Mouse (Mus musculus) liver, adult (tissue): ENCODE data around the gene Epb41l4b.

Experiments used
- GATA4 ChIP-seq: IDR thresholded peaks from 2 replicates; pipeline ENCODE4 v1.6.1; 2014; ENCODE audit warnings: mild to moderate bottlenecking, low read length; ENCODE audit not compliant: insufficient replicate concordance

Epb41l4b gene

DNA sequence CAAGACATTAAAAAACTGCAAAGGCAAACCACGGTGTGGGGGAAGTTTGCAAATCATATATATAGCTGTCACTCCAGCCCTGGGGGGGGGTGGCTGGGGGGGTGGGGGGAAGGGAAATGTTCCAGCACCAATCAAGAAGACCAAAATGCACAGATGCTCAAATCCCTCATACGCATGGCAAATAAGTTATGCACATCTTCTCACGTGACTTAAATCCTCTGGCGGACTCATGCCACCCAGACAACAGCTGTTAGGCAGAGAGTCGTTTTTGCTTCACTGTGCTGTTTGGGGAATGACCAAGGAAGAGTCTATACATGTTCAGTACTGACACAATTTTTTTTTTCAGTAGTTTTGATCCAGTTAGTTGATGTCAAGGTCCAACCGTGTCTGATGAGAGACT is 37.9 kb downstream of the Epb41l4b start:
- no peak for TF ChIP-seq GATA4

DNA sequence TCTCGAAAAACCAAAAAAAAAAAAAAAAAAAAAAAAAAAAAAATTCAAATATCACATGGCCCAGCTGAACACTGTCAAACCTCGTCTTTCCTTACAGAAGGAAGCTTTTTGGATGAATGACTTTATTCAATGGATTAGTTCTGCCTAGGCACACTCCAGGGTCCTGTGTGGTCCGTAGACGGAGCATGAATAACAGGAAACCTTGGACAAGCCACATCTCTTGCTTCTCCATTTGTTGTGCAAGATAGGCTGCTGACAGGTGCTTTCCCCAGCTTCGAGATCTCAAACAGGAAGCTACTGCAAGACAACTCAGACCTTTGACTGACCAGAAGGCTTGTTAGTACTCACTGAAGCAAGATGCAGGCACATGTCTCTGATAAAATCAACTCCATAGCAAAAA is 39.4 kb downstream of the Epb41l4b start:
- TF ChIP-seq GATA4 = no peak

DNA sequence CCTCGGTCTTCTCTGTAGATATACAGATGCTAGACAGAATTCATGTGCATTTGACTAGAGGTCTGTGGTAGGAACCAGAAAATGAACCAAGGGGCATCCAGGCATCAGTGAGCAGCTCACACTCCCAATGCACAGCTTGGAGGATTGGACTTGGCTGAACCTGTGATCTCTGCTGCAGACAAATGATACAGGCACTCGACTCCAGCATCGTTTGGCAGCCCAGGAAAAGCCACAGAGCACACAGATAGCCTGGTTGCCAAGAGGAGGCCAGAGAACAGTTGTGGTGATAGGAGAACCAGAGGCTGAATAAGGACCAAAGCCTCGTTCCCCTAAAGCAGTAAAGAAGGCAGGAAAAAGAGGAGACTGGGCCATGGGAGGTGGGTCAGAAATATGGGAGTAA is 42.1 kb downstream of the Epb41l4b start:
- no peak for TF ChIP-seq GATA4

DNA sequence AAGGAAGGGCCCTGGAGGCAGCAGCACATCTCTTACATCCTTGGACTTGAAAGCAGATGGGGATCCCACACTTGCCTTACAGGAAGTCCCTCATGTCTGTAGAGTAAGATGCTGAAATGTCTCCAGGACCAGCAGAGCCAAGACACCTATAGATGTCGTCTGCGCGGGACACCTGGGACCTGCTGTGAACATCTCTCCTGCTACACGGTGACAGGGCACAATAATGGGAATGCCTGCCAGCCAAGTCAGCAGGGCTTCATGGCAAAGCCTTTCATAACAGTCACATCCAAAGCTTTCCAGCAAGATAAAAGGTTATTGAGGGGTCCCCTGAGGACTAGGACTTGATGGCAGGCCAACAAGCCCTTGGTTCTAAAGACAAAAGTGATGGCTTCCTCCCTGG is 45.8 kb downstream of the Epb41l4b start:
- no peak for TF ChIP-seq GATA4

DNA sequence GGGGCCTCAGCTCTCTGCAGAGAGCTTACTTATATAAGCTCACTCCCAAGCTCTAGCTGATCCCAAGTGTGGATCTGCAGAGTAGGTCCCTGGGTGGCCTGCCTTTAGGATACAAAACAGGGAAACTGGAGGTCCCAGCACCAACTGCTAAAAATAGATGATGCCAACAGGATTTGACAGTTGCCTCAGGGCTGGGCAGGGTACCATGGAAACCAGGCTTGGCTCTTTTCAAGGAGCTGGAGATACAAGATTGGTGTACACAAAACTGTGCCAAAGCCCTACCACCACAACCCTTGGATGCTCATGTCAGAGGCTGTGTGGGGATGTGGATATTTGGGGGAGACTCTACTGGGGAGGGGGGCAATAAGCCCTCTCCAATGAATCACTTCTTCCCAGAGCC is 47.7 kb downstream of the Epb41l4b start:
- no peak for TF ChIP-seq GATA4

DNA sequence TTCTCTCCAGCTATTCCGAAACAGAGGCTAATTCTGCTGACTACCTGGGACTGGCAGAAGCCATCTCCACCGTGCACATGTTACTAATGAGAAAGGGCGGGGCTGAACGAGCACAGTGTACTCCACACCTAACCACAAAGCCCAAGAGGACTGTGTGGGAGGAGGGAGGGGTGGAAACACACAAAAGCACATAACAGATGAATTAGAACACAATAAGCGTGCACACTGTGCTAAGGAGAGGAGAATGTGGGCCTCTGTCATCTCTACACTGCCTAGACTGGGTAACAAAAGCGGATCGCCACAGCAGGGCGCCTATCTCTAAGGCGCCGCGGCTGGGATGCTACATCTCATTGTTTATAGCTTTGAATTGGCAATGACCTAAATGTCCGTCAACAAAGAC is 51.9 kb downstream of the Epb41l4b start:
- no peak for TF ChIP-seq GATA4

DNA sequence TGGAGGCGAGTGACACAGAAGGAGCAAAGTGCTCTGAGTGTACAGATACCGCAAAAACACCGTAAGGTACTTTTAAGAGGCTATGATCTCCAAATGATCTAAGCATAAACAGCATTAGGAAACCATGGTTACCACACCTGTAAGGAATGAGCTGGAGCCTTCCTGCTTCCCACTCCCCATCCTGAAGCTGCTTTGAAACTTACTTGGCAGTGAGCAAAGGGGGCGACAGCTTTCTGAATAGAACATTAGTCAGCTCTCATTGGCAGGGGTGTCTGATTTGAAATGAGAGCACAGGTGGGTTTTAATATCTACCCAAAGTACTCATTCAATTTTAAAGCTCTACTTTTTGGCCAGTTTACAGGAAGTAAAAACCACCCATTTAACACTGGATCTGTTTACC is 54.9 kb downstream of the Epb41l4b start:
- TF ChIP-seq GATA4 = no peak

DNA sequence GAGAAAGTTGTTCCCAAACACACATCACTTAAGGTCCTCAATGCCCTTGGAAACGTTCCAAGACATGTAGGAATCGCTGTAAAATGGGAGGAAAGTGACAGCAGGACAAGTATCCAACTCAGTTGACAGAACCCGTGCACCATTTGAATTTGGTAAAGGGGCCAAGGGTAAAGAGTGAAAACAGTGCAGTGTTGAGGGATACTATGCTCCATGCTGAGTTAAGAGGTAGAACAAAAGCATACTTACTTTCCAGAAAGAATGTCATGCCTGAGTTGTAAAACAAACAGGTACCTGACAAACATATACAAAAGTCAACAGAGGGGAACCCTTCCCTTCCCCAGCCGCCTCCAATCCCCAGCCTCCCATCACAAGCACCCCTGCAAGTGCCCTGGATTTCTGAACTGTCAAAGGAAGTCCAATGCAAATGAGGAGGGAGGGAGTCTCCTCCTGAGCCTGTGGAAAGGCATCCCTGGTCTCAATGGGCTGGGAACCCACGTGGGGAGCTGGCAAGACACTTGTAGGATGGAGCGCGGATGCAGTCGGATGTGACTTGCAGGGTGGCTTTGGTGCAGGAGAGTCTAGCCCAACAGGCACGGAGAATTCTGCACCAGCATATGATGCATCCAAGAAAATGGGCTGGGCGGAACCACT is 57.4 kb downstream of the Epb41l4b start:
- no peak for TF ChIP-seq GATA4

DNA sequence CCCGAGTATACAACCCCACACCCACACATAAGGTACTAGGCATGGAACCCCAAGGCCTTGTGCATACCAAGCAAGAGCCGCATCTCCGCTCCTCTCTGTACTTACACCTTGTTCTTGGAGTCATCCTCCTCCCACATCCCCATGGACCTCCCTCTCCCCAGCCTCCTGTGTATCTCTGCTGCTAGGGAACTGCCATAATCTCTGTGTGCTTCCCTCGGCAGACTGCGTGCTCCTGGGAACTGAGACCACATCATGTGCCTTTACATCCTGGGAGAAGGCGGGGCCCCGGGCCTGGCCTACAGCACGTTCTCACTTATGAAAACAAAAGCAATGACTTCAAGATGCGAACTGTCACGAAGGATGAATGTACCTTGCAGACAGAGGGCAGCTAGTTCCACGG is 59.6 kb downstream of the Epb41l4b start:
- no peak for TF ChIP-seq GATA4

DNA sequence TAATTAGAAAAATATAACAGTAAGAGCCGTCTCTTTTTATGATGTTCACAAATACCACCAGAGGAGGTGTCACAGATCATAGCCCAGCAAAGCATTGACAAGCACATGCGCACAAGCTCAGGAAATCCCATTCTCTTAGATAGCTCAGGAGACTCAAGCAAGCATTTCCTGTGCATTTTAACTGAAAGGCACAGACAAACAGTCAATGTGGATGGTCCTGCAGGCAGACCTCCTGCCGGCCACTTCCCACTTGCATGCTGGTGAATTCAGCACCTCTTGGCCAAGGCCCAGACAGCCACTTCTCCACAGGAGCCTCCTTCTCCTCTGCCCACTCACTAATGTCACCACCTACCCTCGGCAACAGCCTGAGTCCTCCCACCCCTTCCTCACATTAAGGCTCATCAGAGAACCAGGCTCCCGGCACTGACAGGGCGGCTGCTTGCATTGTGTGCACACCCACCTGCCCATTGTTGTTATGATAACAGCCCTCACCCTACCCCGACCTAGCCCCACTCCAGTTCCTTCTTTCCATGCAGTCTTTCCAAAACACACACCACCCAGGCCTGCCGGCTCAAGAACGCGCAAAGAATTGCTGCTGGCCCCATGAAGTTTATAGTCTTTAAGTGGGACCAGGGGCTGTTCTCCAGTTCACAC is 60.3 kb downstream of the Epb41l4b start:
- no peak for TF ChIP-seq GATA4

DNA sequence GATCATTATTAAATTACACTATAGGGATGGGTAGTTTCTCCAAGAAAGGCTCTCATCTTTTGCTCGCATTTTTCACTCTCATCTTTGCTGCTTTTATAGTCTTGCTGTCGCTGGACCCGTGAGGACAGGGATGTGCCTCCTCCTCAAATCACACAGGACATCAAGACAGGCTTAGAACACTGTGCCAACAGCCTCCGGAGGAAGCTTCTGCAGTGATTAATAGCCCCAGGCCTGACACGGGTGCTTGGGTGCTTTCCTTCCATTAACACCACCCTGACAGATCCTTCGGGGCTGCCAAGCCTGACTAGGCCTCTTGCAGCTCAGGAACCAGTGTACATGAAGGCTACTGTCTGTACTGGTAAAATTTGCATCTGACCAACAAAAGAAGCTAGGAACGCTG is 61.8 kb downstream of the Epb41l4b start:
- TF ChIP-seq GATA4 = no peak

DNA sequence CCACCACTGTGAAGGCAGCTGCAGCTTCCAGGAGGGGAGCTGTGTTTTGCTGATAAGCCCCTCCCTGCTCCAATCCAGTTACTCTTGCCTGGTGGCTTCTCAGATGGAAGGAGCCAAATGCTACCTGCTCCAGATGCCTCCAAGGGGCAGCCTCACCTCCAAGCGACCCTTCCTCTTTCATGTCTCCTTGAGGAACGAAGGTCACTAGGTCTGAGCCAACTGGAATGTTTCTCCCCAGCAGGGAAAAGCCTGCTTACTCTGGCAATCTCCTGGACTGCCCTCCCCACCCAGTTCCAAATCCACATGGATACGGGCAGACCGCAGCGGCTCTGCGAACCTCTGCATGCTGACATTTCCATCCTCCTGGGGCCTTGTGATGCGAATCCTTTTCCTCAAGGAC is 69.4 kb downstream of the Epb41l4b start:
- TF ChIP-seq GATA4 = no peak

DNA sequence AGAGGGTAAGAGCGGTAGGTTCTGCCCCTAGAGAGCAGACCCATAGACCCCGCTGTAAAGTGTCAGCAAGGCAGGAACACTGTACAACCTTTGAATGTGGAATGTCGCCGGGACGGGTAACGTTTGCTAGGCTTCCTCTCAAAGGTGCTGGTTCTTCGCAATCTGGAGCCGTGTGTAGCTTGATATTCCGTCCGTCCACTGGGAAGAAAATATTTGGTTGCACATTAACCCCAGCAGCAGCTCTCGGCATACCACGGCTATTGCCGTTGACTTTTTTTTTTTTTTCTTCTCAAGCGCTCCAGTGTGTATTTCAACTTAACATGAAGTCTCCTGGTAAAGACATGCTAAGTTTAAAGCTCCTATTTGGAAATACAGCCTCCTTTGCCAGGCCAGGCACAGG is 70.1 kb downstream of the Epb41l4b start:
- no peak for TF ChIP-seq GATA4

DNA sequence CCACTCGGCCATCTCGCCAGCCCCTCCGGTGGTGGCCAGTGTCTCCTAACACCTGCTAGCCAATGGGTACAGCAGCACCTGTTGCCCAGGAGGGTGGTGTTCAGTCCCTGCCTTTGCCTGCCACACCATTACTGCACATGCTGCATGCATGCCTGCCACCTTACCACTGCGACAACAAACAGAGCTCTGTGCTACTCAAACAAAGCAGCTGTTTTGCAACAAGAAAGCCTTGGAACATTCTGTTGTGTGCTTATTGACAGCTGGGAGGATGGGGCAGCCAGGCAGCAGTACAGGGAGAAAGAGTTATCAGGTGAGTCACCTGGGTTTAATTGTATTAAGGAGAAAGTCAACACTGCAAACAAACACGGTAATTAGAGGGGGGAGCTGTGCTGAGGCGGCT is 72.6 kb downstream of the Epb41l4b start:
- no peak for TF ChIP-seq GATA4

DNA sequence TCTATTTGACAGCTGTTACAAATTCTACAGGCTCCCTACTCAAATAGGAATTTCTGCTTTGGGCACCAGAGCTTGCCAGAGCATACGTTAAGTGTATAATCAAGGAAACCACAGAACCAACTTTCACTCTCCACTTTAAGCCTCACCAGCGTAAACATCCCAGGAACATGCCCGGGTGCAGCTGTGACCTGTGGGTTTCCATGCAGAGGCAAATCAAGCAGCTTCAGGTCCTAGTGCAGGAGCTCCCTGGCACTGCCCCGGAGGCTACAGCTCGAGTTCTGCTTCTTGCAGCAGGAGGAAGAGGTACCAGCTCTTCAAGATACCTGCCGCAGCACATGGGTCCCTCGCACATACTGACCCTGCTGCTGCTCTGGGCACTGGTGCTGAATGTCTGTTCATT is 74.8 kb downstream of the Epb41l4b start:
- TF ChIP-seq GATA4 = no peak

DNA sequence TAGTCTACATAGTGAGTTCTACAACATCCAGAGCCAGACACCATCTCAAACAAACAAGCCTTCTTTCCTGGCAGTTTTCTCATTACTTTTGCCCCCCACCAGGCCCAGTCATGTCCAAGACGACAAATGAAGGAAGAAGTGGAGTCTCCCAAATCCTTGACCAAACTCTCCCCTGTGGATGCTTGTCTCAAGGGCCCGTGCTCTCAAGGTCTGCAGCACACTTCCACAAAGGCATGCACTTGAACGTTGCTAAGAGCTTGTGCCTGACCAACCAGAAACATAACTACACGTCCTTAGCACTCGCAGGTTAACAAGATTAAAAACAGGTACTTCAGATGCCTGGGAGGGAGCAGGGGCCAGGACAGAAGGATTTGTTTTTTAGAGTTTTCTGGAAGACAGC is 75.4 kb downstream of the Epb41l4b start:
- TF ChIP-seq GATA4 = no peak

DNA sequence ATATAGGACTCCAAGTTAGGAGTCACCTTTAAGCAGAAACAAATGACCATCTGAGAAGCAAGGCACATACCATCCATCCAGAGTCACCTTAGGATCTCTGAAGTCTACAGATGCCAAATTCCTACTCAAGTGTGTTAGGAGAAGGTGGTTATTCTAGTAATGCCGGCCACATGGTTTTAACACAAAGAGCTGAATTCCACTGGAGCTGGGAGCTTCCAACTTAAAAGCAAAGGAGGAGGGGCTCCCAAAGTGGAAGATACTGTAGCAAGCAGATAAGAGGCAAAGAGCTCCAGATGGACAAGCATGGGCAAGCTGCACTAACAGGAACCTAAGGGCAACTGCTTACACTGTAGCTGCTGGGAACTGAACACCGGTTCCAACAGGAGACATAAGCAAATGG is 76.3 kb downstream of the Epb41l4b start:
- no peak for TF ChIP-seq GATA4
